Mouse (Mus musculus): ENCODE measurements around the gene Thada. TPM values are rescaled to one million over a fixed set of nuclear protein-coding genes. Genes with fewer than 3 reads are reported as not detected.
A peak's percentile ranks its signal among the peaks of the same experiment; 100 is the strongest.

Gene Thada
- total RNA-seq, 2 experiments from 2014 or later = 7.5 to 8.7 TPM

GRCm38 (mm10) chr17:84370385-84370784 lies 95.6 kb downstream of the Thada start:
- DNase-seq = no peak

GRCm38 (mm10) chr17:84369769-84370168 lies 96.2 kb downstream of the Thada start:
- DNase-seq = peak in 1 of 2 experiments; percentile 53

- no peak for DNase-seq
Observed at GRCm38 (mm10) chr17:84368213-84369014, 97.6 kb downstream of the Thada start.

GRCm38 (mm10) chr17:84367663-84368062 lies 98.3 kb downstream of the Thada start:
- peak; percentile 69 to 79 for DNase-seq

GRCm38 (mm10) chr17:84365791-84366301 lies 100.2 kb downstream of the Thada start:
- no peak for DNase-seq

- DNase-seq = no peak
Observed at GRCm38 (mm10) chr17:84365006-84365716, 100.8 kb downstream of the Thada start.

- peak in 1 of 2 experiments; percentile 36 for DNase-seq
Observed at GRCm38 (mm10) chr17:84363444-84363843, 102.6 kb downstream of the Thada start.

- no peak for DNase-seq
Observed at GRCm38 (mm10) chr17:84362581-84363286, 103.3 kb downstream of the Thada start.

- no peak for DNase-seq
Observed at GRCm38 (mm10) chr17:84361006-84361405, 105.0 kb downstream of the Thada start.

GRCm38 (mm10) chr17:84359810-84360209 lies 106.2 kb downstream of the Thada start:
- no peak for DNase-seq

- no peak for DNase-seq
Observed at GRCm38 (mm10) chr17:84358951-84359644, 106.9 kb downstream of the Thada start.

- DNase-seq = no peak
Observed at GRCm38 (mm10) chr17:84357776-84358175, 108.2 kb downstream of the Thada start.

- no peak for DNase-seq
Observed at GRCm38 (mm10) chr17:84356056-84356887, 109.7 kb downstream of the Thada start.

- no peak for DNase-seq
Observed at GRCm38 (mm10) chr17:84355006-84355405, 111.0 kb downstream of the Thada start.

GRCm38 (mm10) chr17:84353902-84354311 lies 112.1 kb downstream of the Thada start:
- DNase-seq = no peak

GRCm38 (mm10) chr17:84353224-84353901 lies 112.6 kb downstream of the Thada start:
- no peak for DNase-seq

GRCm38 (mm10) chr17:84352790-84353154 lies 113.2 kb downstream of the Thada start:
- DNase-seq = no peak

GRCm38 (mm10) chr17:84351912-84352789 lies 113.9 kb downstream of the Thada start:
- DNase-seq = no peak

- no peak for DNase-seq
Observed at GRCm38 (mm10) chr17:84351276-84351675, 114.7 kb downstream of the Thada start.

All from heart, adult 18-20 months (tissue).